Mouse (Mus musculus) cortical plate, adult 2 months (tissue): ENCODE results near the gene Utp18.

Source experiments
- CTCF ChIP-seq: fragments of 200-500 bp; IDR thresholded peaks from 2 replicates; pipeline ENCODE4 v1.5.1; 2011; ENCODE audit warnings: mild to moderate bottlenecking, control low read depth, low read length; ENCODE audit not compliant: insufficient read depth; ENCODE audit errors: extremely low read depth
- POLR2A ChIP-seq: fragments of 200-500 bp; IDR thresholded peaks from 2 replicates; pipeline ENCODE4 v1.6.1; 2011; ENCODE audit warnings: mild to moderate bottlenecking, low read length, control low read depth; ENCODE audit not compliant: insufficient read depth; ENCODE audit errors: extremely low read depth

DNA sequence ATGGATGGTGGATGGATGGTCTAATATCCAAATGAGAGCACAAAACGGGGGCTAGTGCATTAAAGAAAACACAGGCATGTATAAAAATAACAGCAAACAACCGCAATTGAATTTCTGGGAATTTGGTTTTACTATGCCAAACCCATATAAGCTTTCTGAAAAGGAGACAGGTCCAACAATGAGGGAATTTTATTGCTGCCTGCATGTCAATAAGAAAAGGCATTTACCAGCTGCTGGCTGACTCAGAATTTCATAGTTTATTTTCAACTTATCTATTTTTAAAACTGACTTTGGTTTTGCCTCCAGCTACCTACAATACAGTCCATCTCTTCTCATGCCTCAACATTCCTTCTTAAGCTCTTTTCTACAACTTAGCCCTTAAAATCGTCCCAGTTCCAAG lies 33.0 kb downstream of the Utp18 start:
- TF ChIP-seq CTCF, result no peak
- no peak for TF ChIP-seq POLR2A
